Mouse (Mus musculus): ENCODE results near the gene Mrpl27. TPM values are rescaled to one million over a fixed set of nuclear protein-coding genes. Genes with fewer than 3 reads are reported as not detected.
"Not testable (repeated sequence)": the region's sequence is repeated elsewhere in the genome, so short reads cannot be mapped to it uniquely, and the experiment has no call there.

The Mrpl27 gene
- 10 to 100 TPM; 71.9 to 79.9 (median 77.6) TPM for total RNA-seq (2022)

DNA sequence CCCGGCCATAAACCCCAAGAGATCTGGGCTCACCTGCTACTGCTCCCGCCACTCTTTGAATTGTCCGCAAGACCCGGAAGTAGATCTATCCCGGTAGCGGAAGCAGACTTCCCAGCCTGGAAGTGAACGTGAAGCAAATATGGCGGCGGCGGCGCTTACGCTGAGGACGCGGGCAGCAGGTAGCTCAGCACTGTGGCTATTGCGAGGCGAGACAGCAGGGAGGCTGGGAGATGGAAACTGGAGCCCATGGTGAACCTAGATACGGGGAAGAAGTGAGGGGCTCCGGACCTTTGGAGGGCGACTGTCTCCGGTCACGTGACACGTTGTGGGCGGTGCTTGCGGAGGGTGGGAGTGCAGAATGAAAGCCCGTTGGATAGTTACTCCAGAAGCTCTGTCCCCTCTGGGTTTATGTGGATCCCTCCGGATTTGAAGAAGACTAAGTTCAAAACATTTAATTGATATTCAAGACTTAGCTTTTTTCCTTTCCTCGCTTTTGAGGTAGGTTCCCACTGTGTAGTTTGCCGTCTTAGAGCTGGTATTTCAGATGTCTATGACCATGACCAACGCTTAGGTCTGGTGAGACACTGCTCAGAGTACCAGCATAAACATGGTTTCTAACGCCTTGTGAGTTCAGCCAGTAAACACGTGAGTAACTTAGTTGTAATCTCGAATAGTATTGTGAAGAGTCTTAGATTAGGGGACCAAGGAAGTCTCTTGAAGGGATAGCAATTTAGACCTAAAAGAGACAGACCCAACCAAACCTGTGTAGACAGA lies at the start of gene Mrpl27, which contains the start of gene Eme1:
Gene Mrpl27 (plus strand): TSS at position 105 of the 774 bp plus-strand sequence.
Gene Eme1 (minus strand): TSS at position 302 of the 774 bp plus-strand sequence.
- DNase-seq: peak; percentile 72

DNA sequence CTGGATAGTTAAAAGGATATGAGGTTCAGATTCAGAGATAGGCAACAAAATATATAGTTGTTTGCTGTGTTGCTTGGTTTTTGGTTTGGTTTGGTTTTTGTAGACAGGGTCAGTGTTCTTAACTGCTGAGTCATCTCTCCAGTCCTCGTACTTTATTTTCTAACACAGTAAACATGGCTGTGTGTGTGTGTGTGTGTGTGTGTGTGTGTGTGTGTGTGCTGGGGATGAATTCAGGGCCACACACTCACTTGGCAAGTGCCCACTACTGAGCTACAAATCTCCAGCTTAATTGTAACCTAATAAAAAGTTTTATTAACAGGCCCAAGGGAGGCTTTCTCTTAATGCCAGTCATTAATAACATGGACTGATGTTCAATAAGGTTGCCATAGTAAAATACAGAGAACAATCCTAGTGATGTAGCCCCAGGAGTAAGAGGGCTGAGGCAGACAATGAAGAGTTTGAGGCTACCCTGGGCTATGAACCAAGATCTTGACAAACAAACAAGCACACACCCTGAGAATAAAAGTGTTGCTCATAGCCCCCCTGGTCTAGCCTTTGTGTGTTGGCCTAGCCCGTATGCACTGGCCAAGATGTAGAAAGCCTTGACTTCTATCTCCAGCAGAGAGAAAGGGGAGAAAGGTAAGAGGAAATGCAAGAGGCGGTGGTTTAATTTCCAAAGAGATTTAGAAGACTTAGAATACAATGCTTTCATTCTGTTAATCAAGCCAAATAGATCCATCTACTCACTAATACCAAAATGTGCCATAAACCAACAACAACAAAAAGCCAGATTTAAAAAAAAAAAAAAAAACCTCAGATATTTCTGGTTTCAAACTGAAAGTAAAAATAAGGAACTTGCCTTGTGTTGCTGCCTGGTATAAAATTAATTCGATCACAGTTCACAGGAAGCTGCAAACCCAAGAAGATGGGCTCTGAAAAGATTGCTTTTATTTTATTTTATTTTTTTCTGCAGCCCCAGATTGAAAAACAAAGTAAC lies 42.5 kb upstream of the Mrpl27 start:
- no peak for DNase-seq

DNA sequence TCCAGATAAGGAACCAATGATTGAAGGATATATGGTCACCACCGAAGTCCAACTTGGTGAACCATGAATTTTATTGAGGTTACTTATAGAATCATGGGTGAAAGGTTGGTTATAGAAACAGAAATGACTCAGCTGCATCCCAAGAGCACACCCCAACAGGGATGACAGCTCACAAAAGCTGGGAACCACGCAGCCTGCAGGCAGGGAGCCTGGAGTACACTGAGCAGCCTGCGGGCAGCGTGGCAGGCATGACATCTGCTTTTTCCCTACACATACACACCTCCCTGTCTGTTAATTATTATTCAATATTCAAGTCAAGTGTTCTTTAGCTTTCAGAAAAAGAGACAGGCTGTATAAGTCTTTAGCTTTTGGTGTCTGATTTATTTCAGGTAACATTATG lies 39.0 kb upstream of the Mrpl27 start:
- DNase-seq: no peak

DNA sequence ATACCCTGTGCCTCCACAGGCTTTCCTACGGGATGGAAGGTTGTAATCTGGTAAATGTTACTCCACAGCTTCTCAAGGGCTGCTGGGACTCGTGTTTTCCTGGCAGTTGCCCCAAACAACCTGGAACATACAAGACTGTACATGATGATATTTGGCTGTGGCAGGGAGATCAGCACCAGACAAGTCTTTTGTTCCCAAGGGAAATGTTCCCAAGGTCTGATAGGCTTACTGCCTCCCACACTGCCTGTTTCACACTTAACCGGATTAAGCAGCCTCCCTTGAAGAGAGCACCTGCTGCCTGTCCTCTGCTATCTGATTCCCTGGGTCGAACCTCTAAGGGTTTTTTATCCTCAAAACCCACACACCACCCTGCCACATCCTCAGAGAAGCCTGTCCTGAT lies 38.1 kb upstream of the Mrpl27 start:
- no peak for DNase-seq

DNA sequence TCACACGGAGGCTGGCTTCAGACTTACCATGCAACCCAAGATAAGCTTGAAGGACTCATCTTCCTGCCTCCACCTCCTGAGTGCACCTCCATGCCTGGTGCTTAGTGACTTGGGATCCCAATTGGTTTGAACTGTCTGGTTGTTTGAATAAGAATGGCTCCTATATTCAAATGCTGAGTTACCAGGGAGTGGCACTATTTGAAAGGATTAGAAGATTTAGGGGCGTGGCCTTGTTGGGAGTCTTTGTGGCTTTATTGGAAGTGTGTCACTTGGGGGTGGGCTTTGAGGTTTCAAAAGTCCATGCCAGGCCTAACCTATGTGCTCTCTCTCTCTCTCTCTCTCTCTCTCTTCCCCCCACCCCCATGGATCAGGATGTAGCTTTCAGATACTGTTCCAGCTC lies 35.9 kb upstream of the Mrpl27 start:
- DNase-seq: no peak

DNA sequence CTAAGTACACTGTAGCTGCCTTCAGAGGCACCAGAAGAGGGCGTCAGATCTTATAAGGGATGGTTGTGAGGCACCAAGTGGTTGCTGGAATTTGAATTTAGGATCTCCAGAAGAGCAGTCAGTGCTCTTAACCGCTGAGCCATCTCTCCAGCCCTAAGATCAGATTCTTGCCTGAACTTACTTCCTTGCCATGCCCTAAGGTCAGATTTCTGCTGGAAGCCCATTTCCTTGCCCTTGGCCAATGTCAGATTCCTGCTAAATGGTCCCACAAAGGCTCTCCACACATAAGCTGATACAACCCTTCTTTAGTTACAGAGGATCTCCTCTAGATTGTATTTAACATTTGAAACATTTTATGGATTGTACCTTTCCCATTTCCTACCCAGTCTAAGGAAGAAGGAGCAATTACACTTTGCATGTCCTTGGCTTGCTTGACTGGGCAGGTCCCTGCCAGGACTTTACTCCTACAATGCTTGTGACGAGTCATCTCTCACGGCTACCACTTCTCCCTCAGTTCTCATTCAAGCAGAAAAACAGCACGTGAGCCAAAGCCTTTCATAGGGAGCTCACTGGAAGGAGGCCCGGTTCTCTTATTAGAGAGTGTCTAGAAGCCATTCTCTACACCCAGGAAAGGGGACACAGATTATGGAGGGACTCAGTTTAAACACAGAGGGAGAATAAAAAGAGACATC lies 32.7 kb upstream of the Mrpl27 start:
- no peak for DNase-seq

DNA sequence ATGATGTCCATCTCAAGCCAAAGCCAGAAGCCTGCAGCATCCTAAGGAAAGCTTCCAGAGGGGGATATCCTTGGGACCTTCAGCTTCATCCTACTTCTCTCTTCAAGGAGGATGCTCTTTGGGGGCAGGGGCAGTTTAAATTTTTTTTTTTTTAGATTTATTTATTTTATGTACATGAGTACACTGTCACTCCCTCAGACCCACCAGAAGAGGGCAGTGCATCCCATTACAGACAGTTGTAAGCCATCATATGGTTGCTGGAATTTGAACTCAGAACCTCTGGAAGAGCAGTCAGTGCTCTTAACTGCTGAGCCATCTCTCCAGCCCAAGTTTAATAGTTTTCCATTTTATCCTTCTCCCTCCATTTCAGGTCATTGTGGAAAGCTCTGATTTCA lies 32.1 kb upstream of the Mrpl27 start:
- DNase-seq: no peak

DNA sequence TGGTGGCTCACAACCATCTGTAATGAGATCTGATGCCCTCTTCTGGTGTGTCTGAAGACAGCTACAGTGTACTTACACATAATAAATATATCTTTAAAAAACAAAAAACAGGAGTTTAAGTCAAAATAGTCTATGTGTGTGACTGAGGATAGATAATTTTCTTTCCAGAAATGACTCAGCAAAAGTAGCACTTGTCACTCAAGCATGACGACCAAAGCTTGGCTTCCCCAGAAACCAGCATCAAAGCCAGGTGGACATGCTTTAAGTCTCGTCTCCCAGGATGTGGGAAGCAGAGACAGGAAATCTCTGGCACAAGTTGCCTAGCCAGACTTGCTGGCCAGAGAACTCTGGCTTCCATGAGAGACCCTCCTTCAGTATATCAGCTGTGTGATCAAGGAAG lies 31.4 kb upstream of the Mrpl27 start:
- no peak for DNase-seq

DNA sequence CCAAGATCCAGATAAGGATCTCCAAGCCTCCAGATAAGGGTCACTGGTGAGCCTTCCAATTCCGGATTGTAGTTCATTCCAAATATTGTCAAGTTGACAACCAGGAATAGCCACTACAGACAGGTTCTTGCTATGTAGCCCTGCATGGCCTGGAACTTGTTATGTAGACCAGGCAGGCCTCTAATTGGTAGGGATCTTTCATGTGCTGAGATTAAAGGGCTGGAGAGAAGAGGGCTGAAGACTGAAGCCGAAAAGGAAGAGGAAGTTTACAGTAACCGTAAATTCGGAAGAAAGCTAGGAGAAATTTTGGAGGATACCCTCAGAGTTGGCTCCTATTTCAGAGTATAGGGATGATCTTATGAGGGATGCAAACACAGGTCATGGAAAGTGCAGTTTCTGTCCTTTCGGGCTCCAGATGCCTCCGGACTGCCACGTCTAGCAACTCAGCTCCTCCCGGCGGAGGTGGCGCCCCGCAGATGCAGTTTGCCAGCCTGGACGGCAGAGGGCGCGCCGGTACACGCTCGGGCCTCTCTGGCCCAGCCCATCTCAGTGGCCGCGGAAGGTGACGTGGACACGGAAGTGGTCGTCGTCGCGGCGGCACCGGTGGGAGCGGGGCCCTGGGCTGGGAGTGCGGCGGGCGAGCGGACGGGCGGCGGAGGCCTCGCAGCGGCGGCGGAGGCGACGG lies 24.2 kb upstream of the Mrpl27 start, which contains the start of gene Lrrc59:
Gene Lrrc59 (plus strand): TSS at position 569 of the 685 bp plus-strand sequence.
- DNase-seq: peak; percentile 91

DNA sequence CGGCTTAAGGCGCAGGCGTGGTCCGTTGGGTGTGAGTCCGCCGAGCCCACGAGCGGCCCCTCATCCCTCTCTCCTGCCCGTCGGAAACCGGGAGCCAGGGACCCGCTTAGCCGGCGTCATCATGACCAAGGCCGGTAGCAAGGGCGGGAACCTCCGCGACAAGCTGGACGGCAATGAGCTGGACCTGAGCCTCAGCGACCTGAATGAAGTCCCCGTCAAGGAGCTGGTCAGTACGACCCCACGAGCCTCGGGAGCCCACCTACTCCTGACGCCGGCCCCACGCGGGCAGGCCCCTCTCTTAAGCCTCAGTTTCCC lies 23.7 kb upstream of the Mrpl27 start:
- DNase-seq: no peak

DNA sequence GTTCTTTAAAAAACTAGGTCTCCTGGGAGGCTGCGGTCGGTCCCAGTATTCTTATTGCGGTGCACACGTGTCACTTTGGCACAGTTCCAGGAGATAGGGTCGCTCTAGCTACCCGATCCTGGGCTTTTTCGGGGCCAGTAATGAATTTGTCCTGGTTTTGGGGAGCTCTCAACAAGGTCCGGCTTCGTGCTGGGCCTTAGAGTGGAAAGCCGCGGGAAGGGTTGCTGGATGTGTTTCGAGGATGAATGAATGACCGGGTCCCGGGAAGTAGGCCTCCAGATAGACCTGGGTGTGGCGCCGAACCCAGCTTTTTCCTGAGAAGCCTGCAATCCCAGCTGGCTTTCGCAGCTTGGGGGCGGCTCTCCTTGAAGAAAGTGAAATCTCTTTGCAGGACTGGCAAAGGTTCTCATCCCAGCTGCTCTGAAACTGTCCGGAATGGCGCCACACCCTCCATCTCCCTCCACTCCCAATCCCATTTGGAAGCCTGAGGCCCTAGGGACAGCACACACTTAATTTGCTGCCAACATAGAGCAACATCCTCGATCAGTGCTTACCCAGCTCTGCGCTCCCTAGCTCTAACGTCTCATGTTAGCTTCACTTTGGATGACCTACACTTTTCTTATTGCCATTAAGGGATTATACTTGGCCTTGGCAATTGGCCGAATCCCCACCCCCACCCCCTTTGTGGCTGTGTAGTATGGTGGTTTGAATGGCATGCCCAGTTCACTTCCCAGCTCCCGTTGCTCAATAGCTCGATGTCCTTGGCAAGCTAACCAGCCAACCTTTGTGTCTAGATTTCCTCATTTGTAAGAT lies 23.2 kb upstream of the Mrpl27 start:
- peak; percentile 52 for DNase-seq

DNA sequence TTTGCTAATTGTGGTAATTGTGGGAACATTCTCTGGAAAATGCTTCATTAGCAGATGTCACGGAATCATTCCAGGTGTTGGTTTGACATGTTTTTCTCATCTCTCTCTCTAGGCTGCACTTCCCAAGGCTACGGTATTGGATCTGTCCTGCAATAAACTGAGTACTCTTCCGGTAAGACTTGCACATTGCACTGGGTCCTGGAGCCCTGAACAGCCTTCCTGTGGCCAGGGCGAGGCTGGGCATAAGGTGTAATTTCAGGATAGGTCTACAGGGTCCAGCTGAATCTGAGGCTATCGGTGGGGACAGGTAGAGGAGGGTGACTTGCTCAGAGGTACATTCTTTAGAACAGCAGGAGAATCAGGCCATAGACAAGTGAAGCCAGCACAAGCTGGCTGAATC lies 21.6 kb upstream of the Mrpl27 start:
- DNase-seq: no peak

DNA sequence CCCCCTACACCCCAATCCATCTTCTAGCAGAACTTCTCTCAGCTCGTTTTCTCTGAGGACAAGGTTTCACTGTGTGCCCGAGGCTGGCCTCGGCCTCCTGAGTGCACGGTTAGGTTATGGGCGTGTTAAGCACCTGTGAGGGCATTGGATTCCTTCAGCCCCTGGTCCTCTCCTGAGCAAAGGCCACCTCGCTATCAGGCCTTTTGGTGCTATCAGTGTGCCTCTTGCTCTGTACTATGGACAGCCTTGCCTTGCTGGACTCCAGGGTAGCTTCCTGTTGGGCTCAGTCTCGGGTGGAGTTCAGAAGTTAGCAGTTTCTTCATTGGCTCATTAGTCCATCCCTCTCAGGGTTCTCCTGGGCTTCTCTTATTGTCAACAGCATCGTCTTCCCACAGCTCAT lies 20.6 kb upstream of the Mrpl27 start:
- DNase-seq: no peak

DNA sequence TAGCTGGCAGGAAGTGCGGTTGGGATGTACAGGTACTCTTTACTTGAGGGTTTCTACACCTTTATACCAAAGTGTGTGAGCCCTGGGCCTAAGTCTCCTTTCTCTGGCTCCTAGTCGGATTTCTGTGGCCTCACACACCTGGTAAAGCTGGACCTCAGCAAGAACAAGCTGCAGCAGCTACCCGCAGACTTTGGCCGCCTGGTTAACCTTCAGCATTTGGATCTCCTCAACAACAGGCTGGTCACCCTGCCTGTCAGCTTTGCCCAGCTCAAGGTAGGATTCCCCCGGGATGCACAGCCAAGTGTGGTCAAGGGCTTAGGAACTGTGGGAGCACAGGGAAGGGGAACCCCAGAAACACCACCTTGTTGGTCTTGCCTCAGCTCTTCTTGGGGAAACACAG lies 19.1 kb upstream of the Mrpl27 start:
- DNase-seq: no peak

DNA sequence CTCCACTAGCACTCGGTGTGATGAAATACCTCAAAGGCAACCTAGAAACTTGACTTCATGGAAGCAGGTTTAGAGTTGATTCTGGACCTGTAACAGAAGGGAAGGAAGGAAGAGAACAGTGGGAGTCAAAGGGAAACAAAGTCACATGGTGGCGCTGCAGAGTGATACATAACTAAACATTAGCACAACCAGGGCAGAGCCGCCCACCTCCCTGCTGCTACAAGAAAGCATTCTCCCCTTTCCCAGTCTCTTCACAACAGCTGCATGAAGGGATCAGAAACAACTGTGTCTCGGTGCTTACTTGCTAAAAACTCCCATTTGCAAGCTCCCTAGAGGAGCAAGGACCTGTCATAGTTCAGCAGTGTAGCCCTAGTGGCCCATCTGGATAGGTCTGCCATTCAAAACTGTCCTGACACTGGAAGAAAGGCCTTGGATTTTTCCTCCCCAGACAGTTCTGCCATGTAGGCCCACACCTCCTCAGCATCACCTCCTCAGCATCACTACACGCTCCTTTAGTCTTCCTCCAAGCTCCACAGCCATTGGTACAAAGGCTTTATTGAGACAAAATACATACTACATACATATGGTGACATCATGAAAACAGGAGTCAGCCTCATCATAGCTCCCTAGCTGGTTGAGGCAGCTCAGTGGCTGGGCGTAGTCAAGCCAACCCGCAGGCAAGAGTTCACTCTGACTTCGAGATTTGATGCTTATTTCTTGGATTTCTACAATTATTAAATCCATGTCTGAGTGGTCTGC lies 8.9 kb upstream of the Mrpl27 start:
- DNase-seq: no peak

DNA sequence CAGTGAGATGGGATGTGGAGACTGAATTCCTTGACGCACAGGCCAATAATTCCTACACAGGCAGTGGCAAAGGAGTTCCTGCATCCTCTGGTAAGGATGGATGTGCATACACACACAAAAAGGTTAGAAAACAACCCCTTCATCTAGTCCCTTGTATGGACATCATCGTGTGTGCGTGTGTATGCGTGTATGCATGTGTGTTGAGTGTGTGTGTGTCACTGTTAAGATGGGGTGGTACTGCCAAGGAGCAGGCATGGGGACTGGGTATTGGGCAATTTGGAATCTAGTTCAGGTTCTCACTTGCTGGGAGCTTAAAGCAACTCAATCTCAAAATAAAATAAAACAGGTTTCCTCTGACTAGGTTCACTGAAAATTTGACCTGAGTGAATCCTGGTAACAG lies 7.1 kb upstream of the Mrpl27 start:
- no peak for DNase-seq

DNA sequence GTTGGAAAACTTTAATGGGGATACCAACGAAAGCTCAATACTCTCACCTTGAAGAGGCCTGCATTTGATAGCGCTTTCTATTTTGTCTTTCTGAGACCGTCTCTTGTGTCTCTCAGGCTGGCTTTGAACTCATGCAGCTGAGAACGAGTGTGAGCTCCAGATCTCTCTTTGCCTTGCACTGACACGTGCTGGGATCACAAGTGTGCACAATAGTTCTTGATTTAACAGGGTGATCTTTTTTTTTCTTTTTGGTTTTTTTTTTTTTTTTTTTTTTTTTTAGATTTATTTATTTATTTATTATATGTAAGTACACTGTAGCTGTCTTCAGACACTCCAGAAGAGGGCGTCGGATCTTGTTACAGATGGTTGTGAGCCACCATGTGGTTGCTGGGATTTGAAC lies 2.3 kb upstream of the Mrpl27 start:
- DNase-seq: not testable (repeated sequence)

DNA sequence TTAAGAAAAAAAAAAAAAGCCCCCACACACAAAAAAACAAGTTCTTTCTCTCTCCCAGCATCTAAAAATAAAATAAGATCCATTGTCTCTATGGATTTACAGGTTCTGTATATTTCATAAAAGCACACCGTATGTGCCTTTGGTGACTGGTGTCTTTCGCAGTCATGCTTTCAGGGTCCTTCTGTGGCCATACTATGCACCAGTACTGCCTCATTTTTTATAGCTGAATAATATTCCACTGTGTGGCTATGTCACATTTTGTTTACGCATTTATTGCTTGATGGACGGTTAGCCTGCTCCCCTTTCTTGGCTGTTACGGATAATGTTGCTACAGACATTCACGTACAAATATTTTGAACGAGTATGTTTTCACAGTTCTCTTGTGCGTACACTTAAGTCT lies 594 bp upstream of the Mrpl27 start:
- DNase-seq: no peak

DNA sequence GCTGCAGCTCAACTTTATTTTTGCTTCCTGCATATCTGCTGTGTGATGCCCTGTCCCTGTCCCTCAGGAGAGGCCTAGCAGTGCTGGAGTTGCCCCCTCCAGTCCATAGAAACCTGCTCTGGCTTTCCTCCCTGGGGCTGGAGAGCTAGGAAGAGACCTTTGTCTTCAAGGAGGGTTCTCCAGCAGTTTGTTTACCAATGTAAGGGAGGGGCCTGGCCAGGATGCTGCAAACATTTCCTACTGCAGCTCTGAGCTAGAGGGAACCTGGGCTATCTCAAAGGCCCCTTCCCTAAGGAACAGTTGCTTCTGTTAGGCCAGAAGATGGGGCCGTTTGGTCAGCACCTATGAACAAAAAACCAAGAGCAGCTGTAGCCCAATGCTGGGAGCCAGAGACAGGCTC lies 7.8 kb downstream of the Mrpl27 start:
- no peak for DNase-seq

DNA sequence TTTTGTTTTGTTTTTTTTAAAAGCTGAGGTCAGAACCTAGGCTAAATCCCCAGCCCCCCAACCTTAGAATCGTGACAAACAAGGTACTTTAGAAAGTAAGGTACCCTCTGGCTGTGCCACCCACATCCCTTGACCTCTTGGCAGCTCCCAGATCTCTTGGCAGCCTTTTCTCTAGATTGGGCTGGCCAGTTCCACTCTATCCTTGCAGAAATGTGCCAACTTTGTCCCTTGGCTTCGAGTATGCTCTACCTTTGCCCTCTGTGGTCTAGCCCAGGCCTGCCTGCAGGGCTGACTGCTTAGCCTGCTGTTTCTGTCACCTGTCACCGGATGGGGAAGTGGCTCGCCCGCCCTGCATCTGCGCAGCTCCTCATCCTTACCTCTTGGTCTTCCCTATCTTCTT lies 11.7 kb downstream of the Mrpl27 start:
- no peak for DNase-seq

DNA sequence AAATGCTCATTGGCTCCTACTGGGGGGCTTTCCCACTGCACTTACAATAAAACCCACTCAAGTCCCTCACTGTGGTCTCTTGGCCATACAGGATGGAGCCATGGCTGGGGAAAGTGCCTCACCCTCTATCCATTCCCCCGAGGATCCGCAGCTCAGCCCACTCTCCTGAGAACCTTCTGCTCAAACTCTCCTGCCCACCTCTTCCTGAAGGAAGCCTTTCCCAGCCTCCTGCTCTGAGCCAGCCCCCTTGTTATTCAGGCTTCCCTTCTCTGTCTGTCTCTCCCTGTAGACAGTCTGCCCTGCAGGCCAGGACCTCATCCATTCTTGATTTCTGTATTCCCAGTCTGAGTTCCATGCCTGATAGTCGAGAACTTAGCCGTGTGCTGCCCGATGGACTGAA lies 21.4 kb downstream of the Mrpl27 start:
- no peak for DNase-seq

Data from adrenal gland, adult 8-10 months (tissue).